Mouse (Mus musculus): ENCODE measurements around the gene Wwtr1. TPM values are rescaled to one million over a fixed set of nuclear protein-coding genes. Genes with fewer than 3 reads are reported as not detected.

Wwtr1 gene
- polyA plus RNA-seq, 1 experiment from 2014 or later = 11.2 TPM

DNA sequence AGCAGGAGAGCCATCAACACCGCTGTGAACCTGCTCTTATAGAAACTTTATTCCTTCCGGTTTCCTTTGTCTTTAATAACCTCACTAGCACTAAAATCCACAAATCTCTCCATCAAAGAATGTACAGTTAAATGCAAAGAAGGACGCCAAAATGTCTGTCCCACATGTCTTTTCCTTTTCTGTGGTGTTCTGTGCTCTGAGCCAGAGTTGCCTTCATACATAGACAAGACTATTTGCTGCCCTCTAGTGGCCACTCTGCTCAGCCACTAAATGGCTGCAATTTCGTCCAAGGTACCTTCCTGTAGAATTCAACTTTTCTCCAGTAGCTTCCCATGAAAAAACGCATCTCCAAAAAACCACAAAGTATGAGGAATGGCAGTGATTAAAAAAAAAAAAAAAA, 127.3 kb downstream of the Wwtr1 start:
- WGBS = 40% methylated on average over 5 of the region's 5 CpGs
- ATAC-seq (ENCODE audit: insufficient number of reproducible peaks, low FRiP score, low TSS enrichment, low read depth) (no peak), DNase-seq (ENCODE audit: low spot score) (peak; percentile 82)
- Histone ChIP-seq H3K27me3 (ENCODE audit: control insufficient read depth, insufficient read depth, low read length) (no peaks in the 10 kb centered on the region), H3K27ac (replicated peaks; ENCODE audit: low read depth, low read length) (no peak overlapping the region), H3K4me1 (ENCODE audit: control insufficient read depth, insufficient read depth, low read length) (no peaks in the 10 kb centered on the region), H3K36me3 (ENCODE audit: control insufficient read depth, insufficient read depth, low read length) (no peaks in the 10 kb centered on the region), H3K9ac (ENCODE audit: low read length) (no peak overlapping the region), H3K9me3 (ENCODE audit: control insufficient read depth, low read length) (no peaks in the 10 kb centered on the region), H3K4me3 (ENCODE audit: low read depth, low read length) (no peak overlapping the region), H3K4me2 (ENCODE audit: low read depth, severe bottlenecking) (no peak overlapping the region)

DNA sequence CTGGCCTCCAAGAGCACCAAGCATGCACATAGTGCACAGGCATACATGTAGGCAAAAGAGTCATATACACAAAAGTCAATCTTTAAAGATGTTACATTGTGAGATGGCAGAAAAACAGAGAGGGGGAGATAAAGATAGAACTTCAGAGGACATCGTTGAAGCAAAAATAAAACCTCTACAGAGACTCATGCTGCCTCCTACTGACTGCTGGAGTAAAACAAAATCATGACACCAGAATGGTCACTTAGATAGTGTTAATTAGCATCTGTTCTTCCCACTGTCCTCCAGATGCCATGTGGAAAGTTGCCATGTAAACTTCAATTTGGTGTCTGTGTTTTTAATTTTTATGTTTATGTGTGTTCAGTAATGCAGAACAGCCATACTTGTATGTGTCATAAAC, 127.8 kb downstream of the Wwtr1 start:
- no peaks in the 10 kb centered on the region for H3K4me1 ChIP-seq (ENCODE audit: control insufficient read depth, insufficient read depth, low read length)
- no peaks in the 10 kb centered on the region for H3K9me3 ChIP-seq (ENCODE audit: control insufficient read depth, low read length)
- no peak for ATAC-seq (ENCODE audit: insufficient number of reproducible peaks, low FRiP score, low TSS enrichment, low read depth)
- no peak overlapping the region for H3K9ac ChIP-seq (ENCODE audit: low read length)
- H3K36me3 ChIP-seq (ENCODE audit: control insufficient read depth, insufficient read depth, low read length) = no peaks in the 10 kb centered on the region
- DNase-seq (ENCODE audit: low spot score) = no peak
- no peak overlapping the region for H3K27ac ChIP-seq (replicated peaks; ENCODE audit: low read depth, low read length)
- no peak overlapping the region for H3K4me2 ChIP-seq (ENCODE audit: low read depth, severe bottlenecking)
- H3K27me3 ChIP-seq (ENCODE audit: control insufficient read depth, insufficient read depth, low read length) = no peaks in the 10 kb centered on the region
- WGBS = 53% methylated on average over 1 of the region's 1 CpGs
- no peak overlapping the region for H3K4me3 ChIP-seq (ENCODE audit: low read depth, low read length)

DNA sequence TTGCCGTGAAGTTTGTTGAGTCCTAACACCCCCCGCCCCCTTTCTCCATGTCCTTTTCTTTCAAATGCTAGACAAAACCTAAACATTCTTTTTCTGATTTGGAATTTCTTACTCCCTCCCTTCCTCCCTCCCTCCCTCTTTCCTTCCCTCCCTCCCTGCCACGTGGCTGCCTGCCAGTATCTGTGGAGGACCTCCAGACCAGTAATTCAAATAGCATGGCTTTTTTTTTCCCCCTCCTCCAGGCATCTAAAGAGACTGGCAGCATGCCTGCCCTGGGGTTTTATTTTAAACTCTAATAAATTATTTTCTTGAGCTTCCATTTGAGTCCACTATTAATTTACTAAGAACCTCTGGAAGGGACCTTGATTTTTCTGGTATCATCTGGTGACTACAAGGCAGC, 130.0 kb downstream of the Wwtr1 start:
- no peak overlapping the region for H3K27ac ChIP-seq (replicated peaks; ENCODE audit: low read depth, low read length)
- H3K4me3 ChIP-seq (ENCODE audit: low read depth, low read length) = no peak overlapping the region
- H3K27me3 ChIP-seq (ENCODE audit: control insufficient read depth, insufficient read depth, low read length) = no peaks in the 10 kb centered on the region
- 64% methylated on average over 3 of the region's 3 CpGs for WGBS
- no peak overlapping the region for H3K4me2 ChIP-seq (ENCODE audit: low read depth, severe bottlenecking)
- ATAC-seq (ENCODE audit: insufficient number of reproducible peaks, low FRiP score, low TSS enrichment, low read depth) (no peak), DNase-seq (ENCODE audit: low spot score) (peak; percentile 18)
- H3K36me3 ChIP-seq (ENCODE audit: control insufficient read depth, insufficient read depth, low read length) = no peaks in the 10 kb centered on the region
- H3K9me3 ChIP-seq (ENCODE audit: control insufficient read depth, low read length) = no peaks in the 10 kb centered on the region
- no peak overlapping the region for H3K9ac ChIP-seq (ENCODE audit: low read length)
- no peaks in the 10 kb centered on the region for H3K4me1 ChIP-seq (ENCODE audit: control insufficient read depth, insufficient read depth, low read length)

DNA sequence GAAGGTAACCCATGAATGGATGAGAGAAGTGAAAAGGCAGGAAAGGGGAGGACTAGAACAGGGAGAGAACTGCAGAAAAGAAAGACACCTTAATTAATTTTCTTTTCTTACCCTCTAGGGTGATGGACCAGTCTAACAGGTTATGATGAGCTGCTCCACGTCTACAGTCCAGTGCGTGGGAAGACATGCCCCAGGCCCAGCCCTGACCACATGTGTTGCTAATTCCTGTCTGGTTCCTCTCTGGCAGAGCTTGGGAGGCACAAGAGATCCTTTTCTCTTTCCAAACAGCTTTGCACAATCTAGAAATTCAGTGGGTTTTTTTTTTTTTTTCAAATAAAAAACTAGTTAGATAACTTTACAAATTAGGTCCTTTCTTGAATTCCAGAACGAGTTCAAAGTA, 134.8 kb downstream of the Wwtr1 start:
- Histone ChIP-seq H3K9me3 (ENCODE audit: control insufficient read depth, low read length) (no peaks in the 10 kb centered on the region), H3K27ac (replicated peaks; ENCODE audit: low read depth, low read length) (no peak overlapping the region), H3K27me3 (ENCODE audit: control insufficient read depth, insufficient read depth, low read length) (no peaks in the 10 kb centered on the region), H3K4me3 (ENCODE audit: low read depth, low read length) (no peak overlapping the region), H3K4me1 (ENCODE audit: control insufficient read depth, insufficient read depth, low read length) (no peaks in the 10 kb centered on the region), H3K4me2 (ENCODE audit: low read depth, severe bottlenecking) (no peak overlapping the region), H3K9ac (ENCODE audit: low read length) (no peak overlapping the region), H3K36me3 (ENCODE audit: control insufficient read depth, insufficient read depth, low read length) (no peaks in the 10 kb centered on the region)
- 56% methylated on average over 3 of the region's 3 CpGs for WGBS
- ATAC-seq (ENCODE audit: insufficient number of reproducible peaks, low FRiP score, low TSS enrichment, low read depth) = no peak
- DNase-seq (ENCODE audit: low spot score) = peak; percentile 19

DNA sequence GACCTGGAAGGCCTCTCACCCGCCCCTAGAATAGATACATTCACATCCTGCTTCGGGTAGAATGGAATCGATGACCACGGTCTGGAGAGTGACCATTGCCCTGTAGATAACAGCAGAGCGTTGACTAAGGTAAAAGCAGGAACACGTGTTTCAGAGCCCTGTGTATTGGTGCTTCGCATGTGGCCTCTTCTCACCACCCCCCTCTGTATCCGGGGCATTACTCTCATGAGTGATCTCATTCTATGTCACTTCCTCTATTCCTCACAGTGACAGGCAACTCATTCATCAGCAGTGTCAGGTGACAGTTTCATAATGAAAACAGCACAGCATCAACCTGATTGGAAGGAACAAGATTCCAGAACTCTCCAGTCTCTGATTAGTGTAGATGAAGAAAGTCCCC, 140.3 kb downstream of the Wwtr1 start:
- Histone ChIP-seq H3K4me1 (ENCODE audit: control insufficient read depth, insufficient read depth, low read length) (no peaks in the 10 kb centered on the region), H3K36me3 (ENCODE audit: control insufficient read depth, insufficient read depth, low read length) (no peaks in the 10 kb centered on the region), H3K4me3 (ENCODE audit: low read depth, low read length) (no peak overlapping the region), H3K9ac (ENCODE audit: low read length) (no peak overlapping the region), H3K27me3 (ENCODE audit: control insufficient read depth, insufficient read depth, low read length) (no peaks in the 10 kb centered on the region), H3K9me3 (ENCODE audit: control insufficient read depth, low read length) (no peaks in the 10 kb centered on the region), H3K4me2 (ENCODE audit: low read depth, severe bottlenecking) (no peak overlapping the region), H3K27ac (replicated peaks; ENCODE audit: low read depth, low read length) (no peak overlapping the region)
- WGBS = 87% methylated on average over 8 of the region's 8 CpGs
- ATAC-seq (ENCODE audit: insufficient number of reproducible peaks, low FRiP score, low TSS enrichment, low read depth) (no peak), DNase-seq (ENCODE audit: low spot score) (no peak)

DNA sequence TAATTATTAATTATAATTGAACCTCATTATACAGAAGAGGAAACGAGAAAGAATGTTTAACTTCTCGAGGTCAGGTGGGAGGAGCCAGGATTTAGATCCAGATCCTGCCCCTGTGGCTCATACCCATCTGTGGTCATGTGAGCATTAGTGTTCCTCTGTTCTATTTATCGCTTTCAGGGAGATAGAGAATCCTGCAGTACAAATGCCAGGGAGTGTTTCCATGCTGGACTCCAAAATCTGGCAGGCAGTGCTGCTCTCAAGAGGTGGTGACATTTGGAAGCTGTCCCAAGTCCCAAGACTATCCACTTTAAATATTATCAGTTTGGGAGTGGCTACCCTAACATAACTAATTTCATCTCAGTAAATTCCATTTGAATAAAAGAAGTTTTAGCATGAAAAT, 144.0 kb downstream of the Wwtr1 start:
- H3K27ac ChIP-seq (replicated peaks; ENCODE audit: low read depth, low read length) = no peak overlapping the region
- DNase-seq (ENCODE audit: low spot score) (no peak), ATAC-seq (ENCODE audit: insufficient number of reproducible peaks, low FRiP score, low TSS enrichment, low read depth) (no peak)
- no peak overlapping the region for H3K4me2 ChIP-seq (ENCODE audit: low read depth, severe bottlenecking)
- H3K9ac ChIP-seq (ENCODE audit: low read length) = no peak overlapping the region
- no peaks in the 10 kb centered on the region for H3K4me1 ChIP-seq (ENCODE audit: control insufficient read depth, insufficient read depth, low read length)
- WGBS = 78% methylated on average over 3 of the region's 3 CpGs
- H3K36me3 ChIP-seq (ENCODE audit: control insufficient read depth, insufficient read depth, low read length) = no peaks in the 10 kb centered on the region
- no peak overlapping the region for H3K4me3 ChIP-seq (ENCODE audit: low read depth, low read length)
- no peaks in the 10 kb centered on the region for H3K9me3 ChIP-seq (ENCODE audit: control insufficient read depth, low read length)
- no peaks in the 10 kb centered on the region for H3K27me3 ChIP-seq (ENCODE audit: control insufficient read depth, insufficient read depth, low read length)

DNA sequence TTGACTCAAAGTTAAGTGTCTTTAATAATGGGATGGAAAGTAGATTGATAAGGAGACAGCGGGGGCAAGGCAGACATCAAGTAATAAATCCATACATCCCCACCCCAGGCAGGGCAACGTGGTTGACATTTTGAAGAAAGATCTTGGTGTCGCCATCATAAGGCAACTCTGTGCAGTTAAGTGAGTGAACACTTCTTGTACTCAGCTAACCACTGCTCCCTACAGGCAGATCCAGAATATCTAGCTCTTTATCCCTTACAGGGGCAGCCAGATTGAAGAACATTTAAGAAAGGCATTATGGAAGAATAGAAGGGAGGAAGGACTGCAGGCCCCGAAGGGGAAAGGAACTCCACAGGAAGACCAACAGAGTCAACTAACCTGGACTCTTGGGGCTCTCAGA, 146.2 kb downstream of the Wwtr1 start:
- H3K9ac ChIP-seq (ENCODE audit: low read length) = no peak overlapping the region
- H3K9me3 ChIP-seq (ENCODE audit: control insufficient read depth, low read length) = no peaks in the 10 kb centered on the region
- no peak for ATAC-seq (ENCODE audit: insufficient number of reproducible peaks, low FRiP score, low TSS enrichment, low read depth)
- no peaks in the 10 kb centered on the region for H3K36me3 ChIP-seq (ENCODE audit: control insufficient read depth, insufficient read depth, low read length)
- H3K4me2 ChIP-seq (ENCODE audit: low read depth, severe bottlenecking) = no peak overlapping the region
- no peaks in the 10 kb centered on the region for H3K27me3 ChIP-seq (ENCODE audit: control insufficient read depth, insufficient read depth, low read length)
- WGBS = 50% methylated on average over 4 of the region's 4 CpGs
- H3K4me3 ChIP-seq (ENCODE audit: low read depth, low read length) = no peak overlapping the region
- H3K27ac ChIP-seq (replicated peaks; ENCODE audit: low read depth, low read length) = no peak overlapping the region
- no peak for DNase-seq (ENCODE audit: low spot score)
- H3K4me1 ChIP-seq (ENCODE audit: control insufficient read depth, insufficient read depth, low read length) = no peaks in the 10 kb centered on the region

DNA sequence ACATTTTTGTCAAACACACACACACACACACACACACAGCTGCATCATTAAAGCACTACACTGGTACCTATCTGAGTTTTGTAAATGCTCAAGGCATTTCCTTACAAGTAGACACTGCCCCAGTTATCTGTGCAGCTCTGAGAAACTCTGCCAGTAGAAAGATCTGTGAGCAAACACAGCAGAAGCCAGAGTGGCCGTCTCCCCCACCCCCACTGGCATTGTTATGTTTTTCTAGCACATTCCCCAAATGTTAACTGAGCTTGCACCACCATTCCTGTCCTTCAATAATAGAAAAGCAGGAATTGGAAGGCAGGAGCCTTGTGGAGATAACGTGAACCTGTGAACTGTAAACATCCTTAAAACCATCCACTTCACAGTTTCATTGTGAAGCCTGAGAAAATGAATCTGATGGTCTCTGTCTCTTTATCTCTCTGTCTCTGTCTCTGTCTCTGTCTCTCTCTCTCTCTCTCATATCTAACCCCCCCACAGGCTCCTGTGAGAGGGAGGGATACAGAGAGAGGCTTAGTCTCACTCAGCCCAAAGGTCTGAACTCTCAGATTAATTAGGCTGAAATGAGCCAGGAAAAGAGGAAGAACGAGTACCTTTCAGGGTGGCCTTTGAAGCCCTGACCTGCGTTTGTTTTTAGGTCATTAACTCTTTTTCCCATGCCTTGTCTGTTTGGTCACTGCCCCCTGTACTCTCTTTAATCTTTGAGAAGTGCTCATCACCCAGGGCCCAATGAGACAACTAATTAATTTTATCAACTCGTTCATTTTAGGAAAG, 146.8 kb downstream of the Wwtr1 start:
- 22% methylated on average over 5 of the region's 5 CpGs for WGBS
- Histone ChIP-seq H3K9me3 (ENCODE audit: control insufficient read depth, low read length) (no peaks in the 10 kb centered on the region), H3K27ac (replicated peaks; ENCODE audit: low read depth, low read length) (no peak overlapping the region), H3K36me3 (ENCODE audit: control insufficient read depth, insufficient read depth, low read length) (no peaks in the 10 kb centered on the region), H3K27me3 (ENCODE audit: control insufficient read depth, insufficient read depth, low read length) (no peaks in the 10 kb centered on the region), H3K4me1 (ENCODE audit: control insufficient read depth, insufficient read depth, low read length) (no peaks in the 10 kb centered on the region), H3K4me3 (ENCODE audit: low read depth, low read length) (no peak overlapping the region), H3K9ac (ENCODE audit: low read length) (no peak overlapping the region), H3K4me2 (ENCODE audit: low read depth, severe bottlenecking) (no peak overlapping the region)
- no peak for ATAC-seq (ENCODE audit: insufficient number of reproducible peaks, low FRiP score, low TSS enrichment, low read depth)
- DNase-seq (ENCODE audit: low spot score) = no peak

DNA sequence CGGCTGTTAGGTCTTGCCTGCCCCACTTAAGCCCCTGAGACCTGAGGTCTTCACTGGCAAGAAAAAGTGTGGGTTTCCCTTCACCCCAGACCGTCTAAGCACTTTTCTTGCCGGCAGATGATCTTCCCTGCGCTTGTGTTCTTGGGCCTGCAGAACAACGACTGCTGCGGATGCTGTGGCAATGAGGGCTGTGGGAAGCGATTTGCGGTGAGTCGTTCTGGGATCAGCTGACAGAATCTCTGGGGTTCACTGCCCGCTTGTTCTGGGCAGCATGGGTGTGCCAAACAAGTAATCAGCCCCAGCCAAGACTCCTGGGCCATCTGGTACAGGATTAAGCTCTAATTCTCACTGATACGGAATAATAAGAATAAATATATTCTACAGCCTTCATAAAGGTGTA, 149.4 kb downstream of the Wwtr1 start:
- 73% methylated on average over 11 of the region's 11 CpGs for WGBS
- ATAC-seq (ENCODE audit: insufficient number of reproducible peaks, low FRiP score, low TSS enrichment, low read depth) = no peak
- H3K4me3 ChIP-seq (ENCODE audit: low read depth, low read length) = no peak overlapping the region

More for the DNA sequence above, 149.4 kb downstream of the Wwtr1 start:
- Histone ChIP-seq H3K27me3 (ENCODE audit: control insufficient read depth, insufficient read depth, low read length) (no peaks in the 10 kb centered on the region), H3K27ac (replicated peaks; ENCODE audit: low read depth, low read length) (no peak overlapping the region), H3K36me3 (ENCODE audit: control insufficient read depth, insufficient read depth, low read length) (no peaks in the 10 kb centered on the region), H3K9ac (ENCODE audit: low read length) (no peak overlapping the region), H3K4me2 (ENCODE audit: low read depth, severe bottlenecking) (no peak overlapping the region), H3K9me3 (ENCODE audit: control insufficient read depth, low read length) (no peaks in the 10 kb centered on the region), H3K4me1 (ENCODE audit: control insufficient read depth, insufficient read depth, low read length) (no peaks in the 10 kb centered on the region)
- no peak for DNase-seq (ENCODE audit: low spot score)

All from limb, embryonic 11.5 days (tissue).